Mouse (Mus musculus) embryonic facial prominence, embryonic 10.5 days (tissue): Measurements from ENCODE around the gene Col6a4. TPM values are rescaled to one million over a fixed set of nuclear protein-coding genes. Genes with fewer than 3 reads are reported as not detected.

ENCODE experiments used
- polyA plus RNA-seq: library from polyadenylated mRNA; unstranded; fragments of >200 nt; fragmentation: Nextera tagmentation; extraction: Ambion mirVana; gene quantifications from 2 replicates; pipeline ENCODE4 v1.2.1, GENCODE M21; 2016

Col6a4 gene
- polyA plus RNA-seq, 1 experiment from 2014 or later = 0.25 TPM

Other genes with a start within 250 kb of the Col6a4 start
- not detected in 2 replicates for gene Col6a5, start 136.1 kb downstream of the Col6a4 start, polyA plus RNA-seq
- gene Glyctk, start 61.4 kb upstream of the Col6a4 start, polyA plus RNA-seq = 2.4 and 2.9 TPM in 2 replicates
- gene Wdr82, start 74.1 kb upstream of the Col6a4 start, polyA plus RNA-seq = 28.4 and 28.8 TPM in 2 replicates
- gene Ppm1m, start 103.0 kb upstream of the Col6a4 start, polyA plus RNA-seq = 50.2 and 54.1 TPM in 2 replicates
- 69.5 and 74.7 TPM in 2 replicates for gene Twf2, start 106.3 kb upstream of the Col6a4 start, polyA plus RNA-seq
- gene Tlr9, start 125.8 kb upstream of the Col6a4 start, polyA plus RNA-seq = not detected in 2 replicates
- 72.1 and 80.7 TPM in 2 replicates for gene Alas1, start 151.9 kb upstream of the Col6a4 start, polyA plus RNA-seq
- gene Poc1a, start 184.3 kb upstream of the Col6a4 start, polyA plus RNA-seq = 39.9 and 46.4 TPM in 2 replicates